Mouse (Mus musculus) limb, embryonic 11.5 days (tissue): ENCODE measurements around the gene Cacnb3. TPM values are rescaled to one million over a fixed set of nuclear protein-coding genes. Genes with fewer than 3 reads are reported as not detected.

ENCODE experiments used
- ATAC-seq: fragments of 200-750 bp; cut with Nextera tagmentation; 2 replicates; pipeline ENCODE4 v1.8.0; 2017; ENCODE audit warnings: low read depth; ENCODE audit not compliant: insufficient number of reproducible peaks, low FRiP score, low TSS enrichment
- DNase-seq: peaks from one replicate; pipeline ENCODE4 v3.0.0-alpha.2; 2015; ENCODE audit warnings: low spot score
- H3K27ac ChIP-seq: fragments of 300-500 bp; sonication (generic); replicated peaks from 2 replicates; pipeline ENCODE4 v1.5.1; 2014; ENCODE audit warnings: low read depth, mild to moderate bottlenecking, low read length
- H3K27me3 ChIP-seq: fragments of 300-500 bp; sonication (generic); 2 replicates; pipeline ENCODE4 v1.6.1; 2014; ENCODE audit warnings: mild to moderate bottlenecking, low read length, mixed read lengths; ENCODE audit not compliant: control insufficient read depth, insufficient read depth
- H3K36me3 ChIP-seq: fragments of 300-500 bp; sonication (generic); 2 replicates; pipeline ENCODE4 v1.6.1; 2014; ENCODE audit warnings: mild to moderate bottlenecking, low read length, moderate library complexity, mixed read lengths; ENCODE audit not compliant: control insufficient read depth, insufficient read depth
- H3K4me1 ChIP-seq: fragments of 300-500 bp; sonication (generic); 2 replicates; pipeline ENCODE4 v1.6.1; 2014; ENCODE audit warnings: low read length, mixed read lengths; ENCODE audit not compliant: control insufficient read depth, insufficient read depth
- H3K4me2 ChIP-seq: fragments of 300-500 bp; sonication (generic); 2 replicates; pipeline ENCODE4 v1.6.1; 2014; ENCODE audit warnings: low read depth, mild to moderate bottlenecking, moderate library complexity; ENCODE audit not compliant: severe bottlenecking
- H3K4me3 ChIP-seq: fragments of 300-500 bp; sonication (generic); 2 replicates; pipeline ENCODE4 v1.5.1; 2014; ENCODE audit warnings: low read depth, low read length
- H3K9ac ChIP-seq: fragments of 300-500 bp; sonication (generic); 2 replicates; pipeline ENCODE4 v1.6.1; 2014; ENCODE audit warnings: mild to moderate bottlenecking, low read length
- H3K9me3 ChIP-seq: fragments of 300-500 bp; sonication (generic); 2 replicates; pipeline ENCODE4 v1.6.1; 2016; ENCODE audit warnings: low read length; ENCODE audit not compliant: control insufficient read depth
- WGBS: fragments of 180-500 bp; shearing (Covaris S2); extraction: QIAGEN DNeasy Blood & Tissue Kit; methylation state at CpG from one replicate; pipeline ENCODE4 v1.1.7; 2014; 5-methylcytosine and 5-hydroxymethylcytosine counted together
- polyA plus RNA-seq: library from polyadenylated mRNA; unstranded; fragments of >200 nt; fragmentation: Nextera tagmentation; extraction: Ambion mirVana; gene quantifications from 2 replicates; pipeline ENCODE4 v1.2.1, GENCODE M21; 2014

The Cacnb3 gene
- polyA plus RNA-seq, 1 experiment from 2014 or later = 23.4 TPM

DNA sequence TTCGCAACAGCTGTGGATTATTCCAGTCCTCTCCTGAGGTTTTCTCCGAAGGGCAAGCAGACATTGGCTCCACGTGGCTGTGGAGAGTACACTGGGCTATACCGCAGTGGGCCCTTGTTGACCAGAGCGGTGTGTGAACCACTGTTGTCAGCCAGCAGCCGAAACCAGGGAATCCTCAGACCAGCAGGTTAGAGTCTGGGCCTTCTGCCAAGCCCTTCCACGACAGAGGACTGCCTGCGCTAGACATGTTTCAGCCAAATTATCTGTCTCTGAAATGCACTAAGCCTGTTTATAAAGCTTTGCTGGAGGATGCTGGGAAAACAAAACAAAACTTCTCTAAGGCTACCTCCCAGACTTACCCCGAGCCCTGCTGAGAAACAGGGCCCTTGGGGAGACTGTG, 16.1 kb upstream of the Cacnb3 start:
- Histone ChIP-seq H3K4me2 (no peak overlapping the region), H3K4me3 (no peak overlapping the region), H3K9ac (no peak overlapping the region), H3K27ac (peak overlapping the region; percentile 5; the same call in 1 of the 2 replicates), H3K36me3 (no peaks in the 10 kb centered on the region), H3K9me3 (no peaks in the 10 kb centered on the region), H3K27me3 (no peaks in the 10 kb centered on the region), H3K4me1 (peaks cover 15% of the 10 kb centered on the region)
- DNase-seq (no peak), ATAC-seq (no peak)
- 64% methylated on average over 9 of the region's 9 CpGs for WGBS

DNA sequence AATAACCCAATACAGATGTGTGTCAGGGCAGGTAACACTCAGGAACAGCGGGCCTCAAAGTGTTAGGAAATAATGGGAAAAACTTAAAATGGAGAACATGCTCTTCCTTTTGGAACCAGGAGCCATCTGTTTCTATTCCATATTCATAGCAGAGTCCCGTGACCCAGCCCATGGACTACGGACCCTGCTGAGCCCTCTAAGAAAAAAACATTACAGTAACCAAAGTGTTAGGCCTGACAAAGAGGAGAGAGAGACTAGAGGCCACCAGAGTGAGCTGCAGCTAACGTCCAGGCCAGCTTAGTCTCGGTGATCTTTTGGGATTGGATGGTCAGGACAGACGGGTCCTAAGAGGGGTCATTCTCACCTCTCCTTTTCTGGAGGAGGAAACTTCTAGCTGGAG, 15.7 kb upstream of the Cacnb3 start:
- H3K4me2 ChIP-seq = no peak overlapping the region
- no peak overlapping the region for H3K4me3 ChIP-seq
- no peaks in the 10 kb centered on the region for H3K9me3 ChIP-seq
- DNase-seq = no peak
- WGBS = 39% methylated on average over 6 of the region's 6 CpGs
- peaks cover 15% of the 10 kb centered on the region for H3K4me1 ChIP-seq
- no peak overlapping the region for H3K9ac ChIP-seq
- peak overlapping the region; percentile 5; the same call in 1 of the 2 replicates for H3K27ac ChIP-seq
- no peak for ATAC-seq
- H3K27me3 ChIP-seq = no peaks in the 10 kb centered on the region
- H3K36me3 ChIP-seq = no peaks in the 10 kb centered on the region

DNA sequence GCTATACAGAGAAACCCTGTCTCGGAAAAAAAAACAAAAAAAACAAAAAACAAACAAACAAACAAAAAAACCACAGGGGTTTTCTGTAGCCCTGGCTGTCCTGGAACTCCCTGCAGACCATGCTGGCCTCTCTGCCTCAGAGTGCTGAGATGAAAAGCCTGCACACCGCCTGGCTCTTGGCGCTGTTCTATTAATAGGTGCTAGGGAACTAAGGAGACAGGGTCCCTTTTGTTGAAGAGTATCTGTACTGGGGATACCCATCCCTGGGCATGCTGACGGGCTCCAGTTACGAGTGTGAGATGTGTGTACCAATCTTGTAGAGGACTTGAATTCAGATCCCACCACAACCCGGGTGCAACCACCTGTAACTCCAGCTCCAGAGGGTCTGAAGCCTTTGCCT, 14.9 kb upstream of the Cacnb3 start:
- H3K27me3 ChIP-seq = no peaks in the 10 kb centered on the region
- DNase-seq = no peak
- no peak overlapping the region for H3K27ac ChIP-seq
- no peak overlapping the region for H3K9ac ChIP-seq
- H3K36me3 ChIP-seq = no peaks in the 10 kb centered on the region
- WGBS = 71% methylated on average over 6 of the region's 6 CpGs
- no peak for ATAC-seq
- H3K4me2 ChIP-seq = no peak overlapping the region
- H3K4me1 ChIP-seq = peaks cover 15% of the 10 kb centered on the region
- H3K4me3 ChIP-seq = no peak overlapping the region
- no peaks in the 10 kb centered on the region for H3K9me3 ChIP-seq

DNA sequence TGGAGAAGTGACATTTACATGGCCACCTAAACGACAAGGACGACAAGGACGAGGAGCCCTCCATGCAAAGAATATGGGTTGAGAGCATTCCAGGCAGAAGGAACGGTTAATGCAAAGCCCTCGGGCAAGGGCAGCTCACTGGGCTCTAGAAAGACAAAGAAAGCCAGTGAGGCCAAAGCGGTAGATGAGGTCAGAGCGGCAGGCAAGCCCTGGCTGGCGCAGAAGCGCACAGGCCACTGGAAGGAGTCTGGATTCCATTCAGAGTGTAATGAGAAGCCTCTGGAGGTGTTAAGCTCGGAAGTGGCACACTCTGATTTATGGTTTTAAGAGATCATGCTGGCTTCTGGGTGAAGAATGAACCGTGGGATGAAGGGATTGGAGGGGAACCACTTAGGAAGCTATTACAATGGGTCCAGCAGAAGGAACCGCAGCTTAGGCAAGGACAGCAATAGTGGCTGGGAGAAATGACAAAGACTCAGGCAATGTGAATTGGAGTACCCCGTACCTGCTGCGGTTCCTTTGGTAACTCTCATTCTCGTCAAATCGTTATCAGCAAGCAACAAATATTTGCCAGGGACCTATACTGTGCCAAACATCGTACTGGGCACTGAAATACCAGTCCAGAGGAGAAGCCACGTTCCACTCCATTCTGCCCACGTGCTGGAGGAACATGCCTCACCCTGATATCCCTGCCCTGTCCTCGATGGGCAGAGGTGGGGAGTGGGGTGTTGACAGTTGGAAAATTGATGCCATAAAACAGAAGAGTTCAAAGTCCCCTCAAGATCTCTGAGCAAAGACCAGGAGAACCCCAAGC, 14.1 kb upstream of the Cacnb3 start:
- H3K4me3 ChIP-seq = no peak overlapping the region

DNA sequence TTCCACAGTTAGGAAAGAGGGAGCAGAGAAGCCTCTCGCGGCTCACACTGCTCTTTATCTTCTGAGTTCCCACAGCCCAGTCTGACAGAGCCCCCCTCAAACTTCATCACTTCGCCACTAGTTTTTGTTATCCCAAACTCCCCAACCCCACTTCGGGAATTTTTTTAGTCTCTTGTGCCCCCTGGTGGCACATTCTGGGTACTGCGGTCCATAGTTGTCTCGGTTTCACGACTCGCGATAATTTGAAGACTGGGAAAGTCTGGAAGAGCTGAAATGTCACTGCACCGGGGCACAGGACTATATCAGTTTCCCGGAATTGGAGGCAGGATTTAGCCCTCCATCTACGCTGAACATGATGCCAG, 13.5 kb upstream of the Cacnb3 start:
- no peak overlapping the region for H3K27ac ChIP-seq
- no peaks in the 10 kb centered on the region for H3K9me3 ChIP-seq
- peak overlapping the region; percentile 5; the same call in 1 of the 2 replicates for H3K4me2 ChIP-seq
- H3K27me3 ChIP-seq = no peaks in the 10 kb centered on the region
- ATAC-seq = peak; percentile 56
- peak; percentile 96 for DNase-seq
- 2% methylated on average over 12 of the region's 12 CpGs for WGBS
- H3K4me3 ChIP-seq = no peak overlapping the region
- H3K36me3 ChIP-seq = no peaks in the 10 kb centered on the region
- no peak overlapping the region for H3K9ac ChIP-seq
- peaks cover 15% of the 10 kb centered on the region for H3K4me1 ChIP-seq

More for the DNA sequence above, 14.1 kb upstream of the Cacnb3 start:
- Histone ChIP-seq H3K4me2 (peak overlapping the region; percentile 5; the same call in 1 of the 2 replicates), H3K27ac (no peak overlapping the region), H3K4me1 (peaks cover 15% of the 10 kb centered on the region), H3K9me3 (no peaks in the 10 kb centered on the region), H3K36me3 (no peaks in the 10 kb centered on the region), H3K27me3 (no peaks in the 10 kb centered on the region), H3K9ac (0 out of 2 replicates have a peak overlapping the region, but pooled peaks have one; percentile 2)
- ATAC-seq (peak; percentile 32; the same call in 1 of the 2 replicates), DNase-seq (peak; percentile 56)
- 27% methylated on average over 20 of the region's 20 CpGs for WGBS

DNA sequence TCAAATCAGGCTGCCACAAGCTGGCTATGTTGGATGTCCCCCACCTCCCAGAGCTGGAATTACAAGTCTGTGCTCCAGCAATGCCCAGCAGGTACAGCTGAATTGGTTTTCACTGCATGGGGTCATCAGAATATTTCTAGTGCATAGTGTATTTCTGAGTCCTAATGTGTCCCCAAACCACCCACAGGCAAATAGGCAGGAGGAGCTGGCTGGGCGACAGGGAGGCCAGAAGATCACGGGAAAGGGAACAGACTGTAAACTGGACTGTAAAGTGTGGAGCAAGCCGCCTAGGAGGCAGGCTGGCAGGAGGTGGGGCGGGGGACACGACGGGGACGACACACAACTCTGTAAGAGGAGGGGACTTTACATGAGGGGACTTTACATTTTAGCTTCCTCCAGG, 8.4 kb upstream of the Cacnb3 start:
- Histone ChIP-seq H3K9ac (no peak overlapping the region), H3K4me2 (no peak overlapping the region), H3K27me3 (no peaks in the 10 kb centered on the region), H3K4me3 (no peak overlapping the region), H3K9me3 (no peaks in the 10 kb centered on the region), H3K4me1 (no peaks in the 10 kb centered on the region; the same call in 1 of the 2 replicates), H3K36me3 (no peaks in the 10 kb centered on the region), H3K27ac (no peak overlapping the region)
- ATAC-seq (no peak), DNase-seq (no peak)
- WGBS = 4% methylated on average over 7 of the region's 7 CpGs

DNA sequence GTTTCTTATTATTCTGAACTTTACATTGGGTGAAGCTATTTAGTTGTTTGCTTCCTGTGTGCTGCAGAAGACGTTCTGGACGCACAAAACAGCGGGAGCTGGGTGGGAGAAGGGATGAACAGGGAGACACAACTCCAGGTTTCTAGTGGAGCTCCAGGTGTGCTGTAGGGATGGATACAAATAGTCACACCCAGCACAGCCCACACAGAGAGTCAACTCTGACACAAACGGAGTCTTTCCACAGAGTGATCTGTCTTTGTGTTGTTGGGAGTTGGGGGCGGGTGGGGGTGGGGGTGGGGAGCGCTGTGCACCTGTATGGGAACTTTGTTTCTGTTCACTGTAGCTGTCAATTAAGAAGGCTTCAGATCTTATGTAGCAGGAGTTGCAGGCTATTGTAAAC, 7.9 kb upstream of the Cacnb3 start:
- DNase-seq (no peak), ATAC-seq (no peak)
- Histone ChIP-seq H3K9me3 (no peaks in the 10 kb centered on the region), H3K27me3 (no peaks in the 10 kb centered on the region), H3K4me2 (no peak overlapping the region), H3K36me3 (no peaks in the 10 kb centered on the region), H3K9ac (no peak overlapping the region), H3K27ac (no peak overlapping the region), H3K4me3 (no peak overlapping the region), H3K4me1 (no peaks in the 10 kb centered on the region; the same call in 1 of the 2 replicates)
- 21% methylated on average over 6 of the region's 6 CpGs for WGBS

DNA sequence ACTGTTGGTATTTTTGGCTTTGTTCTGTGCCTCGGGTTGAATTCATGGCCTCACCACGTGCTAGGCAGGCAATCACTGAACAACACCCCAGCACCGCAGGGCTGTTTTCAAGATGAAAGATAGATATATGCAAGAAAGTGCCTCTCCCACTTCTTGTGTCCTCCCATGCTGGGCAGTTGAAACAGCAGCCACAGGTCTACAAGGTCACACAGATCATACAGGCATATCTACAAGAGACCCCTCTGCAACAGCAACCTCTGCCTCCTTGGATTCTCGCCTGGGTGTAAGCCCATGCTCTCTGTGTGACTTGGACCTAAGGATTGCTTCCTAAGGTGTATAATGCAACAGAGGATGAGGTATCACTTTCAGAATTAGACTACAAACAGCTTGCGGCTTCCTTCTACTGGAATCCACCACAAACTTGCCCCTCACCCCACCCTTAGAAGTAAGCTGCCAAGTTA, 7.2 kb upstream of the Cacnb3 start:
- Histone ChIP-seq H3K27me3 (no peaks in the 10 kb centered on the region), H3K4me2 (no peak overlapping the region), H3K4me1 (peaks cover 2% of the 10 kb centered on the region), H3K36me3 (no peaks in the 10 kb centered on the region), H3K27ac (no peak overlapping the region), H3K4me3 (no peak overlapping the region), H3K9ac (no peak overlapping the region), H3K9me3 (no peaks in the 10 kb centered on the region)
- DNase-seq (no peak), ATAC-seq (no peak)
- 58% methylated on average over 5 of the region's 5 CpGs for WGBS
